Mouse (Mus musculus) cortical plate, adult 2 months (tissue): ENCODE measurements around the gene A4galt.

Experiments used
- CTCF ChIP-seq: fragments of 200-500 bp; IDR thresholded peaks from 2 replicates; pipeline ENCODE4 v1.5.1; 2011; ENCODE audit warnings: mild to moderate bottlenecking, control low read depth, low read length; ENCODE audit not compliant: insufficient read depth; ENCODE audit errors: extremely low read depth
- POLR2A ChIP-seq: fragments of 200-500 bp; IDR thresholded peaks from 2 replicates; pipeline ENCODE4 v1.6.1; 2011; ENCODE audit warnings: mild to moderate bottlenecking, low read length, control low read depth; ENCODE audit not compliant: insufficient read depth; ENCODE audit errors: extremely low read depth

DNA sequence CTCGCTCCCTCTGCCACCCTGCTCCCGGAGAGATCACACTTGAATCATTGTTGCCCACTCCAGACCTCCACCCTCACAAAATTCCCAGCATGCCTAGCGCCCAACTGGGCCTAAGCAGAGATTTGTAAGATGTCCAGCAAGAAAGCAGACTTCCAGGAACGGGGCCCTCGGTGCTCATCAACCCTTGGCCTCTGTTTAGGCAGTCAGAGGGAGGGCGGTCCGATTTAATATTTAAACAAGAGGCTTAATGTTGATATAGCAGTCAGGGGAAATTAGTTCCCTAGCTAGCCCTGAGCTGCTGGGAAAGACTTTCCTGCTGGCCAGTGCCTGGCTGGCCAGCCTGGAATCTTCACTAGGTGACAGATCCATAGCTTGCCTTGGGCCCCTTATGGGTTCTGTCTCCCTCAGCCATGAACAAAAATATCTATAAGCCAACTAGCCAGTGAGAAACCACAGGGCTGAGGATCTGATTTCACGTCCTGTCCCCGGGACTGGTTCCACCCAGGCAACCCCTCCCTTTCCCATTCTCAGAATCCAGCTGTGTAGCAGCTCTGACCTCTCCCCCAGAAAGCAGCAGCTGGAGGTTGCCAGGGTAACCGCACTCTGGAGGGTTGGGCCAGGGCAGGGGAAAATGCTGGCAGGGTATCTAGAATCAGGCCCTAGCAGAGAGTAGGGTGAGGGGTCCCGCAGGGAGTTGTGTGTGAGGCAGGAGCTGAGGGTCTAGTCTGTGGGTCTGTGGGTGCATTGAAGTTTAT is 28.2 kb downstream of the A4galt start:
- TF ChIP-seq POLR2A (no peak), CTCF (no peak)
